Mouse (Mus musculus): Measurements from ENCODE around the gene Snx25. TPM values are rescaled to one million over a fixed set of nuclear protein-coding genes. Genes with fewer than 3 reads are reported as not detected.
"Not testable (repeated sequence)": the region's sequence is repeated elsewhere in the genome, so short reads cannot be mapped to it uniquely, and the experiment has no call there.

Gene Snx25
- polyA plus RNA-seq, 1 experiment from 2014 or later, result 7.6 TPM

- Histone ChIP-seq H3K9me3 (no peaks in the 10 kb centered on the region), H3K27me3 (replicated peaks) (no peaks in the 10 kb centered on the region), H3K4me1 (replicated peaks) (no peaks in the 10 kb centered on the region), H3K27ac (no peak overlapping the region), H3K4me3 (replicated peaks) (no peak overlapping the region), H3K9ac (no peak overlapping the region), H3K4me2 (replicated peaks) (no peak overlapping the region), H3K36me3 (no peaks in the 10 kb centered on the region)
- 56% methylated on average over 2 of the region's 2 CpGs for WGBS
- ATAC-seq, result no peak
Observed at GRCm38 (mm10) chr8:46122498-46122897, 29.5 kb downstream of the Snx25 start.

GRCm38 (mm10) chr8:46119176-46119575 is 32.8 kb downstream of the Snx25 start:
- 94% methylated on average over 3 of the region's 3 CpGs for WGBS
- H3K4me1 ChIP-seq (replicated peaks), result no peaks in the 10 kb centered on the region
- no peaks in the 10 kb centered on the region; the same call in 1 of the 2 replicates for H3K36me3 ChIP-seq
- no peaks in the 10 kb centered on the region for H3K27me3 ChIP-seq (replicated peaks)
- H3K4me2 ChIP-seq (replicated peaks), result no peak overlapping the region
- H3K27ac ChIP-seq, result no peak overlapping the region
- ATAC-seq, result no peak
- H3K4me3 ChIP-seq (replicated peaks), result no peak overlapping the region
- H3K9me3 ChIP-seq, result no peaks in the 10 kb centered on the region
- H3K9ac ChIP-seq, result no peak overlapping the region

- 70% methylated on average over 3 of the region's 3 CpGs for WGBS
- Histone ChIP-seq H3K4me2 (replicated peaks) (no peak overlapping the region), H3K36me3 (no peaks in the 10 kb centered on the region; the same call in 1 of the 2 replicates), H3K9ac (no peak overlapping the region), H3K27me3 (replicated peaks) (no peaks in the 10 kb centered on the region), H3K4me3 (replicated peaks) (no peak overlapping the region), H3K4me1 (replicated peaks) (no peaks in the 10 kb centered on the region), H3K9me3 (no peaks in the 10 kb centered on the region), H3K27ac (no peak overlapping the region)
- ATAC-seq, result no peak
Observed at GRCm38 (mm10) chr8:46117172-46117571, 34.8 kb downstream of the Snx25 start.

- not testable (repeated sequence) for H3K27me3 ChIP-seq (replicated peaks); H3K9me3 ChIP-seq; ATAC-seq; H3K9ac ChIP-seq; H3K4me1 ChIP-seq (replicated peaks); H3K4me2 ChIP-seq (replicated peaks); H3K4me3 ChIP-seq (replicated peaks); H3K27ac ChIP-seq; H3K36me3 ChIP-seq
Observed at GRCm38 (mm10) chr8:46113421-46114170, 38.4 kb downstream of the Snx25 start.

GRCm38 (mm10) chr8:46107690-46108089 is 44.3 kb downstream of the Snx25 start:
- H3K36me3 ChIP-seq, result no peaks in the 10 kb centered on the region

GRCm38 (mm10) chr8:46103434-46103833 is 48.5 kb downstream of the Snx25 start:
- no peak for ATAC-seq
- Histone ChIP-seq H3K4me3 (replicated peaks) (no peak overlapping the region), H3K9ac (no peak overlapping the region), H3K4me2 (replicated peaks) (no peak overlapping the region), H3K4me1 (replicated peaks) (no peaks in the 10 kb centered on the region), H3K27me3 (replicated peaks) (no peaks in the 10 kb centered on the region), H3K27ac (no peak overlapping the region), H3K9me3 (0 out of 2 replicates have a peak, but pooled peaks cover 4% of the 10 kb centered on the region), H3K36me3 (peaks cover 7% of the 10 kb centered on the region; the same call in 1 of the 2 replicates)
- WGBS, result 93% methylated on average over 11 of the region's 11 CpGs

More at GRCm38 (mm10) chr8:46107690-46108089, 44.3 kb downstream of the Snx25 start:
- no peak overlapping the region for H3K9ac ChIP-seq
- H3K4me2 ChIP-seq (replicated peaks), result no peak overlapping the region
- no peak overlapping the region for H3K4me3 ChIP-seq (replicated peaks)
- H3K27me3 ChIP-seq (replicated peaks), result no peaks in the 10 kb centered on the region
- H3K4me1 ChIP-seq (replicated peaks), result no peaks in the 10 kb centered on the region
- H3K9me3 ChIP-seq, result no peaks in the 10 kb centered on the region
- no peak for ATAC-seq
- no peak overlapping the region for H3K27ac ChIP-seq

- 80% methylated on average over 6 of the region's 6 CpGs for WGBS
- H3K27ac ChIP-seq, result no peak overlapping the region
Observed at GRCm38 (mm10) chr8:46092667-46093360, 59.1 kb downstream of the Snx25 start.

GRCm38 (mm10) chr8:46083141-46083540 is 68.8 kb downstream of the Snx25 start:
- Histone ChIP-seq H3K36me3 (no peaks in the 10 kb centered on the region), H3K4me1 (replicated peaks) (no peaks in the 10 kb centered on the region), H3K27me3 (replicated peaks) (no peaks in the 10 kb centered on the region), H3K4me3 (replicated peaks) (no peak overlapping the region), H3K27ac (no peak overlapping the region), H3K9me3 (no peaks in the 10 kb centered on the region), H3K9ac (no peak overlapping the region), H3K4me2 (replicated peaks) (no peak overlapping the region)
- no peak for ATAC-seq
- 72% methylated on average over 5 of the region's 5 CpGs for WGBS

More at GRCm38 (mm10) chr8:46092667-46093360, 59.1 kb downstream of the Snx25 start:
- H3K4me1 ChIP-seq (replicated peaks), result no peaks in the 10 kb centered on the region
- H3K27me3 ChIP-seq (replicated peaks), result no peaks in the 10 kb centered on the region
- H3K9me3 ChIP-seq, result no peaks in the 10 kb centered on the region
- no peak for ATAC-seq
- H3K9ac ChIP-seq, result no peak overlapping the region
- no peak overlapping the region for H3K4me2 ChIP-seq (replicated peaks)
- no peak overlapping the region for H3K4me3 ChIP-seq (replicated peaks)
- no peaks in the 10 kb centered on the region for H3K36me3 ChIP-seq

- H3K4me3 ChIP-seq (replicated peaks), result no peak overlapping the region
- H3K27me3 ChIP-seq (replicated peaks), result no peaks in the 10 kb centered on the region
- H3K4me1 ChIP-seq (replicated peaks), result no peaks in the 10 kb centered on the region
- H3K4me2 ChIP-seq (replicated peaks), result no peak overlapping the region
- ATAC-seq, result no peak
- H3K27ac ChIP-seq, result no peak overlapping the region
- no peak overlapping the region for H3K9ac ChIP-seq
- 79% methylated on average over 2 of the region's 2 CpGs for WGBS
- H3K36me3 ChIP-seq, result no peaks in the 10 kb centered on the region
- H3K9me3 ChIP-seq, result no peaks in the 10 kb centered on the region
Observed at GRCm38 (mm10) chr8:46081030-46081429, 70.9 kb downstream of the Snx25 start.

GRCm38 (mm10) chr8:46078866-46079265 is 73.1 kb downstream of the Snx25 start:
- H3K9ac ChIP-seq, result no peak overlapping the region
- H3K4me2 ChIP-seq (replicated peaks), result no peak overlapping the region
- H3K36me3 ChIP-seq, result no peaks in the 10 kb centered on the region
- 81% methylated on average over 6 of the region's 6 CpGs for WGBS
- no peak overlapping the region for H3K4me3 ChIP-seq (replicated peaks)
- no peak for ATAC-seq
- H3K27ac ChIP-seq, result no peak overlapping the region
- H3K9me3 ChIP-seq, result no peaks in the 10 kb centered on the region
- no peaks in the 10 kb centered on the region for H3K27me3 ChIP-seq (replicated peaks)
- 0 out of 2 replicates have a peak, but pooled peaks cover under 1% of the 10 kb centered on the region for H3K4me1 ChIP-seq (replicated peaks)

GRCm38 (mm10) chr8:46075223-46075622 is 76.7 kb downstream of the Snx25 start:
- no peaks in the 10 kb centered on the region for H3K36me3 ChIP-seq
- H3K27me3 ChIP-seq (replicated peaks), result no peaks in the 10 kb centered on the region
- H3K4me1 ChIP-seq (replicated peaks), result 0 out of 2 replicates have a peak, but pooled peaks cover 4% of the 10 kb centered on the region
- no peak overlapping the region for H3K27ac ChIP-seq
- no peak overlapping the region for H3K4me2 ChIP-seq (replicated peaks)
- WGBS, result 86% methylated on average over 5 of the region's 5 CpGs
- no peak overlapping the region for H3K9ac ChIP-seq
- no peaks in the 10 kb centered on the region for H3K9me3 ChIP-seq
- no peak overlapping the region for H3K4me3 ChIP-seq (replicated peaks)
- ATAC-seq, result no peak

GRCm38 (mm10) chr8:46073540-46074140 is 78.3 kb downstream of the Snx25 start:
- no peak overlapping the region for H3K27ac ChIP-seq
- no peaks in the 10 kb centered on the region for H3K36me3 ChIP-seq
- no peak for ATAC-seq
- 65% methylated on average over 2 of the region's 2 CpGs for WGBS
- no peaks in the 10 kb centered on the region for H3K9me3 ChIP-seq
- H3K27me3 ChIP-seq (replicated peaks), result no peaks in the 10 kb centered on the region
- no peak overlapping the region for H3K9ac ChIP-seq
- no peak overlapping the region for H3K4me3 ChIP-seq (replicated peaks)
- no peak overlapping the region for H3K4me2 ChIP-seq (replicated peaks)
- H3K4me1 ChIP-seq (replicated peaks), result 0 out of 2 replicates have a peak, but pooled peaks cover 4% of the 10 kb centered on the region

Measured in intestine, embryonic 15.5 days (tissue).